In genomic region chr4:105100508-105101336, GRCm38 (mm10) we compare ENCODE assay signal across 9 mouse cellular contexts. TPM values are rescaled to one million over a fixed set of nuclear protein-coding genes. Genes with fewer than 3 reads are reported as not detected.
DNase-seq lines count a peak whose midpoint lies in the region; ATAC-seq and TF ChIP-seq lines count a peak whose summit lies in the region.
"Had no signal": no experiment of that assay in that cellular context is flagged by ENCODE, and none has a peak within 500 bp of the region (broad histone marks: within the 10 kb centered on the region; RNA-seq: fewer than 3 reads in every experiment).

No protein-coding gene starts in this region.

- H3K4me3 ChIP-seq in lung, embryonic 16.5 days (ENCODE audit: low read length), result no peak overlapping the region
- H3K4me3 ChIP-seq in olfactory bulb, adult 2 months (ENCODE audit: insufficient read depth, low read depth, low read length), result no peak overlapping the region
- no peak overlapping the region for H3K4me3 ChIP-seq in intestine, embryonic 15.5 days (replicated peaks)

- H3K36me3 ChIP-seq in lung, embryonic 16.5 days (ENCODE audit: control insufficient read depth, insufficient read depth, low read length), result no peaks in the 10 kb centered on the region
- no peaks in the 10 kb centered on the region for H3K36me3 ChIP-seq in intestine, embryonic 15.5 days

- no peaks in the 10 kb centered on the region; the same call in 1 of the 2 replicates for H3K4me1 ChIP-seq in lung, embryonic 16.5 days (replicated peaks; ENCODE audit: control insufficient read depth, insufficient read depth, low read length)
- peaks cover 3% of the 10 kb centered on the region for H3K4me1 ChIP-seq in olfactory bulb, adult 2 months (ENCODE audit: control insufficient read depth, insufficient read depth, low read length)
- H3K4me1 ChIP-seq in intestine, embryonic 15.5 days (replicated peaks), result no peaks in the 10 kb centered on the region

- no peak overlapping the region for H3K27ac ChIP-seq in lung, embryonic 16.5 days (ENCODE audit: low read length)
- H3K27ac ChIP-seq in olfactory bulb, adult 2 months (ENCODE audit: insufficient read depth, low read depth, low read length), result peak overlapping the region; percentile 62; the same call in 1 of the 2 replicates
- no peak overlapping the region for H3K27ac ChIP-seq in intestine, embryonic 15.5 days
- H3K27ac ChIP-seq: kidney, postnatal 0 days had no signal

- TF ChIP-seq CTCF in olfactory bulb, adult 2 months (IDR thresholded peaks at IDR 0.05; ENCODE audit: insufficient read depth, low read depth, low read length), result no peak

- WGBS in lung, embryonic 16.5 days, result 41% methylated on average over 5 of the region's 5 CpGs
- WGBS in olfactory bulb, adult 2 months, result 17% methylated on average over 5 of the region's 5 CpGs
- WGBS in intestine, embryonic 15.5 days, result 45% methylated on average over 5 of the region's 5 CpGs

- H3K4me2 ChIP-seq in lung, embryonic 16.5 days (ENCODE audit: low read depth, low read length), result no peak overlapping the region
- no peak overlapping the region for H3K4me2 ChIP-seq in intestine, embryonic 15.5 days (replicated peaks)

- H3K9me3 ChIP-seq in lung, embryonic 16.5 days (ENCODE audit: control insufficient read depth, low read length), result no peaks in the 10 kb centered on the region
- no peaks in the 10 kb centered on the region for H3K9me3 ChIP-seq in intestine, embryonic 15.5 days

- no peak overlapping the region for H3K9ac ChIP-seq in lung, embryonic 16.5 days (ENCODE audit: low read length)
- no peak overlapping the region for H3K9ac ChIP-seq in intestine, embryonic 15.5 days

- ATAC-seq in lung, embryonic 16.5 days (ENCODE audit: low read depth), result peak; percentile 76; the same call in 1 of the 2 replicates
- ATAC-seq in intestine, embryonic 15.5 days, result no peak

- H3K27me3 ChIP-seq in lung, embryonic 16.5 days (ENCODE audit: control insufficient read depth, insufficient read depth, low read depth, low read length), result no peaks in the 10 kb centered on the region
- no peaks in the 10 kb centered on the region for H3K27me3 ChIP-seq in intestine, embryonic 15.5 days (replicated peaks)

- peak; percentile 14 to 37 for DNase-seq in adrenal gland, postnatal 36 days
- no peak for DNase-seq in adrenal gland, postnatal 4 days (ENCODE audit: low spot score in 2 of 2)
- DNase-seq in lung, postnatal 14 days, result no peak
- DNase-seq in heart, adult 18-20 months, result peak; percentile 78 to 80
- DNase-seq in testis, postnatal 10 days (ENCODE audit: low spot score), result no peak

- TF ChIP-seq POLR2A in olfactory bulb, adult 2 months (IDR thresholded peaks at IDR 0.05; ENCODE audit: insufficient read depth, low read depth, low read length), result no peak

RNA-seq across cellular contexts. Expression of gene Prkaa2, which starts 9.0 kb away (rescaled TPM):
- total RNA-seq in adrenal gland, postnatal 36 days (2021), result 10 to 100 TPM in 1 of 2 experiments, 1 to 10 TPM in 1; 6.8 to 13.7 TPM
- total RNA-seq in adrenal gland, postnatal 4 days (2021), result 1 to 10 TPM; 5.9 to 7.7 TPM
- polyA plus RNA-seq in lung, embryonic 16.5 days (2015; fragmentation: Nextera tagmentation; extraction: Ambion mirVana), result 2.1 and 2.8 TPM in 2 replicates
- total RNA-seq in heart, adult 18-20 months (2021), result 10 to 100 TPM; 80.1 to 83.8 TPM
- not detected in 2 replicates for polyA plus RNA-seq in olfactory bulb, adult 2 months (2012; ENCODE audit: insufficient read depth, insufficient read length, low replicate concordance, missing spikeins)
- 4.6 and 5.4 TPM in 2 replicates for polyA plus RNA-seq in intestine, embryonic 15.5 days (2015; fragmentation: Nextera tagmentation; extraction: Ambion mirVana)

RNA-seq across cellular contexts. Expression of gene Plpp3, which starts 56.4 kb away (rescaled TPM):
- 100 to 1,000 TPM; 246 to 407 TPM for total RNA-seq in adrenal gland, postnatal 36 days (2021)
- 100 to 1,000 TPM; 231 to 252 TPM for total RNA-seq in adrenal gland, postnatal 4 days (2021)
- polyA plus RNA-seq in lung, embryonic 16.5 days (2015; fragmentation: Nextera tagmentation; extraction: Ambion mirVana), result 92.1 and 94.2 TPM in 2 replicates
- 10 to 100 TPM; 56.4 to 57.5 TPM for total RNA-seq in heart, adult 18-20 months (2021)
- polyA plus RNA-seq in olfactory bulb, adult 2 months (2012; ENCODE audit: insufficient read depth, insufficient read length, low replicate concordance, missing spikeins), result not detected in 2 replicates
- 41.2 and 42.0 TPM in 2 replicates for polyA plus RNA-seq in intestine, embryonic 15.5 days (2015; fragmentation: Nextera tagmentation; extraction: Ambion mirVana)

Comparison
In these comparisons a context has a peak if more than half of its experiments do, and no peak if none do; other contexts are left out.
1. DNase-seq: peak in adrenal gland, postnatal 36 days (2 of 2) and heart, adult 18-20 months (2 of 2); none in adrenal gland, postnatal 4 days (0 of 2), lung, postnatal 14 days (single experiment) and testis, postnatal 10 days (single experiment).
2. RNA of gene Prkaa2, which starts 9.0 kb away (total RNA-seq): 80.1 to 83.8 TPM in heart, adult 18-20 months; 6.8 to 13.7 TPM in adrenal gland, postnatal 36 days and 5.9 to 7.7 TPM in adrenal gland, postnatal 4 days; every median in the first group is over 4 times any median in the second.